Mouse (Mus musculus): Measurements from ENCODE around the gene Olfr1058. TPM values are rescaled to one million over a fixed set of nuclear protein-coding genes. Genes with fewer than 3 reads are reported as not detected.
"Not testable (repeated sequence)": the region's sequence is repeated elsewhere in the genome, so short reads cannot be mapped to it uniquely, and the experiment has no call there.

Olfr1058 gene
- total RNA-seq (2022) = not detected

DNA sequence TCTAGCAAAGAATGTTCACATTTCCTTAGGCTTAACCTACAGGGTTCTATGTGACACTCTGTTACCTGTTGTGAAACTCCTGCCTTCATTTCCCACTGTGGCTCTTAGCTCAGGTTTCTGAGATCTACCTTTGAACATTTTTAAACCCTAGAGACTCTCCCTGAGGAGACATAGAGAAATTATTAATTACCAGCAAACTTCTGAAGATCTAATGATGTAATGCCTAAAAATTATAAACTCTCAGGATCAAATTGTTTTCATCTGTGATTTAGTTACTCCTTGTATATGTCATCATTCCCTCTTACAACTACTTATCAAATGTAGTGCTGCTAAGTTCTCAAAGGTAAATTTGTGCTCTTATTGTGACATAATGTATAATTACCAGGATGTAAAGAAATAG is at the start of gene Olfr1058:
Gene Olfr1058, minus strand, starts transcription at position 101 of the 400 bp plus-strand sequence.
- not testable (repeated sequence) for DNase-seq (ENCODE audit: low spot score in 2 of 2)

DNA sequence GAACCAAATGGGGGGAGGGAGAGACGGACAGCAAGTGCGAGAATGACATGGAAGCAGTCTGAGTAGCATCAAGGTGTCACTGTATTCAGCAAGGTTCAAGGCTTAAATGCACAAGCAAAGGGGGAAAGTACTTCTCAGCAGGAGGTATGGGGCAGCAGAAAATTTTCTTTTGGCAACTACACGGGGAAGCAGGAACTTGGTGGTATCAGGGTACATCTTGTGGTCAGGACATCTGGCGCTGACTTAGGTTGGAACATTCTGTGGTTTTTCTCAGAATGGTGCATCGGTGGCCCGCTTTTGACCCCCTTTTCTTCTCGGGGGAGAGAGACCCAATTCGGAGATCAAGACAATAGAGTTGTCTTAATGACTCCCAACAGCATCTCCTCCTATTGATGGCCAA is 40.1 kb upstream of the Olfr1058 start:
- not testable (repeated sequence) for DNase-seq (ENCODE audit: low spot score in 2 of 2)

DNA sequence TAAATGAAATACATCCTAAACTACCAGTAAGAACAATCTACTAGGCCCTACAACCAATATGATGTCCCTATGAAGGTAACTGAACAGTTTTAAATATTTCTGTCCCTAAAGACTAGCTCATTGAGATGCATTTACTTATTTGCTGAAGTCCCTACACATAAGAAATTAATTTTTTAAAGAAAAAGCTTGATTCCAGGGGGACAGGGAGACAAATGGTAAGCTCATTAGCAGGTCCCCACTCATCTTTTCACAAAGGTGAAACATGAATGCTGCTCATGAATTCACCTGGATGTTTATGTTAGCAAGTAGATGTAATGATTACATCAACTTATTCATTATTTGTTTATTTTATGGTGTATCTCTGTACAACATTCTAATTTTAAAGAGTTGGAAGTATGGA is 38.3 kb upstream of the Olfr1058 start, which contains the start of gene Olfr1062:
Gene Olfr1062, minus strand, starts transcription at position 101 of the 400 bp plus-strand sequence.
- DNase-seq (ENCODE audit: low spot score in 2 of 2) = not testable (repeated sequence)

DNA sequence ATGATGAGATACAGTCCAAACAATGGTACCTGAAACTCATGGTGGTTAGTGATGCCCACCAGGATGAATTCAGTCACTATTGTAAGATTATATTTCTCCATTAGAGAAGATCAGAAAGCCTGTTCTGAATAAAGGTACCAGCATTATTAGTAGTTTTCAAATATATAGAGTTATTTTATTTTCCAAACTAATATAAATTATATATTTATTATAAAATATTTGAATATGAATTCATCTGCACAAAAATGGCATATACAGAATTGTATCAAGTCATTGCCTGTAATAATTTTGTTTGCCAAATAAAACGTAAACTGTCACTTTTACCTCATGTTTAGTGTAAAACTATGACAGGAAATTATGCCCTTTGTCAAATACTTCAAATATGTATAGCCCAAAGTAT is 25.6 kb upstream of the Olfr1058 start, which contains the start of gene Olfr1061:
Gene Olfr1061, minus strand, starts transcription at position 101 of the 400 bp plus-strand sequence.
- DNase-seq (ENCODE audit: low spot score in 2 of 2) = no peak

DNA sequence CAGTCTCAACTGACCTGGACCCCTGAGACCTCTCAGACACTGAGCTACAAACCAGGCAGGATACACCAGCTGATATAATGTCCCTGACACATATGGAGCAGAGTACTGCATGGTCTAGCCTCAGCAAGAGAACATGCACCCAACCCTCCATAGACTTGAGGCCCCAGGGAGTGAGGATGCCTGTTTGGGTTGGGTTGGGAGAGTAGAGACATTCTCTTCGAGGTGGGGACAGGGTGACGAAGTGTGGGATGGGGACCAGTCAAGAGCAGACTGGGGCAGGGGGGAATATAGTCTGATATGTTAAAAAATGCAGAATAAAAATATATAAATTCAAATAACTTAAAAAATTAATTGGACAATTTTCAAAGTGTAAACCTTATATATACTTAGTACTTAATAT is 6.8 kb upstream of the Olfr1058 start:
- DNase-seq (ENCODE audit: low spot score in 2 of 2) = no peak

DNA sequence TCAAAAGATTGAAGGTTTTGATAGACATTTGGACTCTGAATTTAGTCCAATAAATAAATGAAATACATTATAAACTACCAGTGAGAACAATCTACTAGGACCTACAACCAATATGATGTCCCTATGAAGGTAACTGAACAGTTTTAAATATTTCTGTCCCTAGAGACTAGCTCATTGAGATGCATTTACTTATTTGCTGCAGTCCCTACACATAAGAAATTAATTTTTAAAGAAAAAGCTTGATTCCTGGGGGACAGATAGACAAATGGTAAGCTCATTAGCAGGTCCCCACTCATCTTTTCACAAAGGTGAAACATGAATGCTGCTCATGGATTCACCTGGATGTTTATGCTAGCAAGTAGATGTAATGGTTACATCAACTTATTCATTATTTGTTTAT is 10.1 kb downstream of the Olfr1058 start, which contains the start of gene Olfr1057:
Gene Olfr1057, minus strand, starts transcription at position 101 of the 400 bp plus-strand sequence.
- no peak for DNase-seq (ENCODE audit: low spot score in 2 of 2)

DNA sequence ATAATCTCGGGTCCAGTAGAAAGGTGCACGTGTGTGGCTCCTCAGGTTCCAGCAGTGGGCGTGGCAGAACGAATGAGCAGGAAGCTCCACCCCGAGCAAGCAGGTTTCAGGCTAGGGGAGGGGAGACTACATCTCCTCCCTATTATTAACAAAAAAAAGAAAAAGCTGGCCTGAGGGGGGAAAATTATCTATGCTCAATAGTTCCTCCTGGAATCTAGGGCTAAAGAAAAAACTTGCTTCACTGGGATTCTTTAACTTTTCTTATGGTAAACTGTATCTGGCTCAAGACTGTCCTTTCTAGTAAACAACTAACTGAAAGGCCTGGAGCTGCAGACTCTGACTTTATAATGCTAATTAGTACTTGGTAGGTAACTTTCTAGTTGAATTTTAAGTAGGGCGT is 22.0 kb downstream of the Olfr1058 start:
- not testable (repeated sequence) for DNase-seq (ENCODE audit: low spot score in 2 of 2)

DNA sequence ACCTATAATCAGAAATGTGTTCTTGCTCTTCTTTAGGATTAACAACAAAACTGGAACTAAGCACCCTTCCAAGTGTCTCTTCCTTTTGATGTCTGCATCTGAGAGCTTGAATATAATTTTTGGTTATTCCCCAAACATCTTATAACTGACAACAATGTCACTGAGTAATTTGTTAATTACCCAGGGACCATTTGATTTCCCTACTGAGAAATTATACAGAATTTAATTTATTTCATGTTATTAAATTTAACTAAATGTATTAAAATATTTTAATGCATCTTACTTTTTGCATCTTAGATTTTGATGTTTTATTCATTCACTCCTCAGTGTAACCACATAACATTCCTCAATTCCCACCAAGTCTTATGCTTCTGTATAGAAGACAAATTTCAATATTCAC is 26.0 kb downstream of the Olfr1058 start, which contains the start of gene Olfr1056:
Gene Olfr1056, minus strand, starts transcription at position 101 of the 400 bp plus-strand sequence.
- DNase-seq (ENCODE audit: low spot score in 2 of 2) = no peak

DNA sequence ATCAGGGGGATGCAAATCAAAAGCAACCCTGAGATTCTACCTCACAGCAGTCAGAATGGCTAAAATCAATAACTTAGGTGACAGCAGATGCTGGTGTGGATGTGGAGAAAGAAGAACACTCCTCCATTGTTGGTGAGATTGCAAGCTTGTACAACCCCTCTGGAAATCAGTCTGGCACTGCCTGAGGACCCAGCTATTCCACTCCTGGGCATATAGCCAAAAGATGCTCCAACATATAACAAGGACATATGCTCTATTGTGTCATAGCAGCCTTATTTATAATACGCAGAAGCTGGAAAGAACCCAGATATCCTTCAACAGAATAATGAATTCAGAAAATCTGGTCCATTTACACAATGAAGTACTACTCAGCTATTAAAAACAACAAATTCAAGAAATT is 36.6 kb downstream of the Olfr1058 start:
- peak in 1 of 2 experiments; percentile 5 for DNase-seq (ENCODE audit: low spot score in 2 of 2)

DNA sequence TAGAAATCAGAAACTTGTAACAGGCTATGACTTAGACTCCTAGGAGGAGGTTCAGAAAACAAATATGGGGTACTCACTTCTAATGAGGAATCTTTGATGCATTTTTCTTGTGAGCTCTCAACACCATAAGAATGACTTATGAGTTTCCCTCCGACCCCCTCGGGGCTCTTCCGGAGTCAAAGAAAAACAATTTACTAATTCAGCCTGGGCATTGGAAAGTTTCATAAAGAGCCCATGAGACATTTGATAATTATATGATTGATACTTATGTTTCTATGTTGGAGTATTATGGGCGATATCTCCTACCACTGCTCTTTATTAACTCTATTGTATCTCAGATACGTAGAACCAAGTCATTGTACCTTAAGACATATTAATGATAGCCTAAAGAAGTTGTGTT is 38.2 kb downstream of the Olfr1058 start, which contains the start of gene Olfr1055:
Gene Olfr1055, minus strand, starts transcription at position 101 of the 400 bp plus-strand sequence.
- no peak for DNase-seq (ENCODE audit: low spot score in 2 of 2)

DNA sequence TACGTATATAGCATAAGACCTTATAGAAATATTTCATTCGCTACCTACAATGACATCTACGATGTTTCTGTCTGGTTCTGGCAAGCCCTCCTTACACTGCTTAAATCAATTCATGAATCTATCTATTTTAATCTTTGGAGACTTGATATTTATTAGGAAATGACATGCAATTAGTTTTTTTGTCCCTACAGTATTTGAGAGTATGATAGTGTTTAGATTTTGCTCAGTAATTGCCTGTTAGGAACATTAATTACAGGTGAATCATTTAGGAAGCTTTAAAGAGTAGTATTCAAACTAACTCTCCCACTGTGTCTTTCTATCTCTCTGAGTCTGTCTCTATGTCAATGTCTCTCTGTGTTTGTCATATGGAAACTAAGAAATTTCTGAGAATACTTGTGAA is 53.0 kb downstream of the Olfr1058 start, which contains the start of gene Olfr1054:
Gene Olfr1054, minus strand, starts transcription at position 101 of the 400 bp plus-strand sequence.
- DNase-seq (ENCODE audit: low spot score in 2 of 2) = no peak

Other genes starting within 250 kb of the Olfr1058 start
- not detected for gene Olfr1040, start 241.8 kb downstream of the Olfr1058 start, total RNA-seq (2022)
- gene Olfr1042, start 226.7 kb downstream of the Olfr1058 start, total RNA-seq (2022) = not detected
- not detected for gene Olfr1043, start 221.0 kb downstream of the Olfr1058 start, total RNA-seq (2022)
- gene Olfr1044, start 210.7 kb downstream of the Olfr1058 start, total RNA-seq (2022) = not detected
- gene Olfr52, start 202.9 kb downstream of the Olfr1058 start, total RNA-seq (2022) = not detected
- not detected for gene Olfr1045, start 185.6 kb downstream of the Olfr1058 start, total RNA-seq (2022)
- gene Olfr1046, start 169.2 kb downstream of the Olfr1058 start, total RNA-seq (2022) = not detected
- gene Olfr1047, start 157.2 kb downstream of the Olfr1058 start, total RNA-seq (2022) = not detected
- not detected for gene Olfr1048, start 148.3 kb downstream of the Olfr1058 start, total RNA-seq (2022)
- not detected for gene Olfr1049, start 130.2 kb downstream of the Olfr1058 start, total RNA-seq (2022)
- gene Olfr1051, start 109.5 kb downstream of the Olfr1058 start, total RNA-seq (2022) = not detected
- not detected for gene Olfr1052, start 96.1 kb downstream of the Olfr1058 start, total RNA-seq (2022)
- gene Olfr1053, start 73.3 kb downstream of the Olfr1058 start, total RNA-seq (2022) = not detected
- gene Olfr1054, start 53.1 kb downstream of the Olfr1058 start, total RNA-seq (2022) = not detected
- not detected for gene Olfr1055, start 38.3 kb downstream of the Olfr1058 start, total RNA-seq (2022)
- not detected for gene Olfr1056, start 26.1 kb downstream of the Olfr1058 start, total RNA-seq (2022)
- not detected for gene Olfr1057, start 10.2 kb downstream of the Olfr1058 start, total RNA-seq (2022)
- not detected for gene Olfr1061, start 25.5 kb upstream of the Olfr1058 start, total RNA-seq (2022)
- not detected for gene Olfr1062, start 38.2 kb upstream of the Olfr1058 start, total RNA-seq (2022)
- not detected for gene Olfr1065, start 62.0 kb upstream of the Olfr1058 start, total RNA-seq (2022)
- not detected for gene Olfr1066, start 67.7 kb upstream of the Olfr1058 start, total RNA-seq (2022)
- gene Olfr228, start 98.8 kb upstream of the Olfr1058 start, total RNA-seq (2022) = not detected
- not detected for gene Olfr1076, start 119.9 kb upstream of the Olfr1058 start, total RNA-seq (2022)
- gene Olfr1079, start 153.9 kb upstream of the Olfr1058 start, total RNA-seq (2022) = not detected
- gene Olfr1080, start 169.7 kb upstream of the Olfr1058 start, total RNA-seq (2022) = not detected
- not detected for gene Olfr1082, start 210.4 kb upstream of the Olfr1058 start, total RNA-seq (2022)

All from layer of hippocampus, adult 8-10 months (tissue).